Mouse (Mus musculus) limb, embryonic 14.5 days (tissue): ENCODE results near the gene Fastkd1. TPM values are rescaled to one million over a fixed set of nuclear protein-coding genes. Genes with fewer than 3 reads are reported as not detected.

Source experiments
- ATAC-seq: fragments of 200-750 bp; cut with Nextera tagmentation; 2 replicates; pipeline ENCODE4 v1.8.0; 2017; ENCODE audit warnings: low read depth, moderate number of reproducible peaks, moderate TSS enrichment; ENCODE audit not compliant: low FRiP score
- DNase-seq: peaks from one replicate; pipeline ENCODE4 v3.0.0-alpha.2; 2015; ENCODE audit warnings: low spot score
- H3K27ac ChIP-seq: fragments of 300-500 bp; sonication (generic); replicated peaks from 2 replicates; pipeline ENCODE4 v1.5.1; 2014; ENCODE audit warnings: low read depth, mild to moderate bottlenecking, low read length, moderate library complexity, mixed read lengths
- H3K27me3 ChIP-seq: fragments of 300-500 bp; sonication (generic); 2 replicates; pipeline ENCODE4 v1.6.1; 2014; ENCODE audit warnings: low read length, mixed read lengths; ENCODE audit not compliant: control insufficient read depth, insufficient read depth
- H3K36me3 ChIP-seq: fragments of 300-500 bp; sonication (generic); 2 replicates; pipeline ENCODE4 v1.6.1; 2014; ENCODE audit warnings: mild to moderate bottlenecking, low read length, moderate library complexity, mixed read lengths; ENCODE audit not compliant: control insufficient read depth, insufficient read depth
- H3K4me1 ChIP-seq: fragments of 300-500 bp; sonication (generic); 2 replicates; pipeline ENCODE4 v1.6.1; 2014; ENCODE audit warnings: antibody characterized with exemption, low read length, mixed read lengths; ENCODE audit not compliant: control insufficient read depth, insufficient read depth
- H3K4me2 ChIP-seq: fragments of 300-500 bp; sonication (generic); replicated peaks from 2 replicates; pipeline ENCODE4 v1.6.1; 2014; ENCODE audit warnings: low read depth, mild to moderate bottlenecking, low read length, moderate library complexity; ENCODE audit not compliant: severe bottlenecking
- H3K4me3 ChIP-seq: fragments of 300-500 bp; sonication (generic); replicated peaks from 2 replicates; pipeline ENCODE4 v1.5.1; 2014; ENCODE audit warnings: low read length
- H3K9ac ChIP-seq: fragments of 300-500 bp; sonication (generic); 2 replicates; pipeline ENCODE4 v1.6.1; 2014; ENCODE audit warnings: mild to moderate bottlenecking, low read depth, low read length, moderate library complexity; ENCODE audit not compliant: severe bottlenecking
- H3K9me3 ChIP-seq: fragments of 300-500 bp; sonication (generic); 2 replicates; pipeline ENCODE4 v1.6.1; 2016; ENCODE audit warnings: low read length; ENCODE audit not compliant: control insufficient read depth
- POLR2A ChIP-seq: fragments of 200-500 bp; IDR thresholded peaks from 2 replicates; pipeline ENCODE4 v1.8.0; 2012; ENCODE audit warnings: inconsistent platforms, mild to moderate bottlenecking, moderate library complexity, borderline replicate concordance; ENCODE audit not compliant: insufficient read depth, insufficient read length; ENCODE audit errors: extremely low read depth
- WGBS: fragments of 180-500 bp; shearing (Covaris S2); extraction: QIAGEN DNeasy Blood & Tissue Kit; methylation state at CpG from one replicate; pipeline ENCODE4 v1.1.7; 2014; 5-methylcytosine and 5-hydroxymethylcytosine counted together
- polyA plus RNA-seq, 2 experiments: library from polyadenylated mRNA; depleted of rRNA in 1 of 2; stranded (reverse) in 1 of 2; unstranded in 1 of 2; fragments of >200 nt; fragmentation: Nextera tagmentation in 1 of 2; extraction: Ambion mirVana in 1 of 2; gene quantifications; 2 replicates each; pipeline versions ENCODE4 v1.2.1 to v1.2.3; 2012 to 2014

Fastkd1 gene
- polyA plus RNA-seq, 2 experiments, result 12.3 to 13.0 TPM

DNA sequence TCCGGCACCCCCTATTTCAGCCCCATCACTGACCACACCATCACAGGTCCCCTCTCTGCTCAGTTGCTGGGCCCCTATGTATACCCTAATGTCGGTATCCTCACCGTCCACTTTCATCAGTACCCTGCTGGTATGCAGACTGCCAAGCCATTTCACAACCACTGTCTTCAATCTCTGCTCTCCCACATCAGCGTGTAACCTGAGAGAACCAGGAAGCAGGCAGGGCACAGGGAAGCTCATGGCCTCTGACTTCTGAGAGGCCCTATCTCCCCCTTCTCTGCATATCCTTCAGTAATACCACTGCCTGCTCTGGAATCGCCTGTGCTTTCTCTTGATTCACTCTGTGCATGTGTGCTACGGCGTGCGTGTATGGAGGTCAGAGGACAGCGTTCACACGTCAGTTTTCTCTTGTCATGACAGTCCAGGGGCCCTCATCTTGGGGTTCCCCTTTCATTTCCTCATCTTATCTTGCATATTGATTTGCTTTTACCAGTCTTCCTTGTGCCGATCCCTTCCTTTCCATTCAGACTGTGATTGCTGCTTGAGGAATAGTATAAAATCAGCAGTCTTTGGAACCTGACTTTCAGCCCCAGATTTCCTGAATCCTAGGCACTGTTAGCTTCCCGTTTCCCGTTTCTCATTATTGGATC is 49.4 kb downstream of the Fastkd1 start:
- TF ChIP-seq POLR2A, result no peak
- no peaks in the 10 kb centered on the region for H3K4me1 ChIP-seq
- no peak for ATAC-seq
- peaks cover 25% of the 10 kb centered on the region for H3K36me3 ChIP-seq
- no peak for DNase-seq
- H3K9me3 ChIP-seq, result no peaks in the 10 kb centered on the region
- H3K4me2 ChIP-seq, result no peak overlapping the region
- H3K27ac ChIP-seq, result no peak overlapping the region
- 78% methylated on average over 13 of the region's 13 CpGs for WGBS
- H3K4me3 ChIP-seq, result no peak overlapping the region
- H3K27me3 ChIP-seq, result no peaks in the 10 kb centered on the region
- no peak overlapping the region for H3K9ac ChIP-seq

DNA sequence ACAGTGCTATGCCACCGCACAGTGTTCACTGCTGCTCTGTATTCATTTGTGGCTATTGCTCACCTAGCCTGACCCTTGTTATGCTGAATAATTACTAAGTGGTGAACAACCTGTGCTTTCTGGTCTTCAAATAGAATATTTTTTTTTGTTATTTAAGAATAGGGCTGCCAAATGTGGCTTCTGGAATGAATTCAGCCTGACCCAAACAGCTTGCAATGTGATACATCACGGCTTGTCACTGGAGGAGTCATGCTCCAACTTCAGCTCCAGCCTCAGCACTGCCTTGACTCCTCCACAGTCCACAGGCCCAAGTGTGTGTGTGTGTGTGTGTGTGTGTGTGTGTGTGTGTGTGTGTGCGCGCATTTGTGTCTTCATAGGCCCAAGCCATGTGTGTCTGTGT is 54.0 kb downstream of the Fastkd1 start:
- H3K27ac ChIP-seq, result no peak overlapping the region
- no peaks in the 10 kb centered on the region for H3K4me1 ChIP-seq
- H3K4me3 ChIP-seq, result no peak overlapping the region
- no peak for TF ChIP-seq POLR2A
- 92% methylated on average over 4 of the region's 4 CpGs for WGBS
- DNase-seq (no peak), ATAC-seq (no peak; the same call in 1 of the 2 replicates)
- peaks cover 38% of the 10 kb centered on the region for H3K36me3 ChIP-seq
- no peak overlapping the region for H3K4me2 ChIP-seq
- H3K27me3 ChIP-seq, result no peaks in the 10 kb centered on the region
- no peak overlapping the region for H3K9ac ChIP-seq
- H3K9me3 ChIP-seq, result no peaks in the 10 kb centered on the region

DNA sequence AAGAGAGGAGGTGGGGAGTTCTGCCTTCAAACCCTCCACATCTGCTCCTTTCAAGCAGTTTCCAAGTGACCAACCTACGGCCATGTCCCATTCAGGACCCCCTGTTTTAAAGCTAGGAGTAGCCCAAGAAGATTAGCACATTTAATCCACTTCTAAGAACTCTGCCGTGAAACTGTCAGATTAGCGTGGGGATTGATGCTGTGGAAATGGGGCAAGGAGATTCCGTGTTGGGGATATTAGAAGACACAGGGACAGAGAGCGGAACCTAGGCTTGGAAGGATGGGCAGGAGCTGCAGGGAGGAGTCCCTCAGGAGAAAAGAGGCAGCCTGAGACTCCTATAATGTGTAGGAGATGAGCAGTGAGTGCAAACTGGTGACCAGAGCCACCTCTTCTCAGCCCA is 63.6 kb downstream of the Fastkd1 start:
- no peak for ATAC-seq
- Histone ChIP-seq H3K4me3 (no peak overlapping the region), H3K9ac (no peak overlapping the region), H3K4me2 (no peak overlapping the region), H3K27me3 (no peaks in the 10 kb centered on the region), H3K36me3 (peaks cover 7% of the 10 kb centered on the region; the same call in 1 of the 2 replicates), H3K4me1 (0 out of 2 replicates have a peak, but pooled peaks cover 4% of the 10 kb centered on the region), H3K27ac (no peak overlapping the region), H3K9me3 (no peaks in the 10 kb centered on the region)
- no peak for TF ChIP-seq POLR2A
- DNase-seq, result no peak
- WGBS, result 86% methylated on average over 5 of the region's 5 CpGs

DNA sequence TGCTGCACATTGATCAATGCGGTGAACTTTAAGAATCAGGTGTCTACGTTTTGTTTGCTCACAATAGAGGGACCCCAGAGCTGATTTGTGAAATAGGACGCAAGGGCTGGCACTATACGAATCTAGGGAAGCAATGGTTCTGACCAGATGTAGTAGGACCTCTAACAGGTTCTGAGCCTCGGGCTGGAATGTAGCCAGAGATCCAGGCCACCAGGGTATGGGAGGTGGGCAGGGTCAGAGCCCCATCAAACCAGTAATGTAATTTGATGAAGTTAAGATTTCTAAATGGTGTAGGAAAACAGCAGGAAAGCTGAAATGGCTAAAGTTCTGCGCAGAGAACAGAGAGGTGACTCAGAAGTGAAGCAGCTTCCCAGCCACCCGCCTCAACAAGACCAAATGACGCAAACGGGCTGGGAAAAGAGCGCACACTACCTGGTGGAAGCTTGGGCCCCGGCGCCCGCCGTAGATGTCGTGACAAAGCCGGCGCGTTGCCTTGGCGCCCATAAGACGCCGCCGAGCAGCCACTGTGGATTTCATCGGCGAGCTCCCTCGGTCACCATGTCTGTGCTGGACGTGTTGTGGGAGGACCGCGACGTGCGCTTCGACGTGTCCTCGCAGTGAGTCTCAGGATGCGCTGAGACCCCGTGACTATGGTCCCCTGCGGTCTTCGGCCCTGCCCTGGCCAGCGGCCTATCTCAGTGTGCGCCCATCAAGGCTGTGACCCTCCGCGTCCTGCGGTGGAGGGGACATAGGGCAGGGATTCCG is 66.4 kb downstream of the Fastkd1 start, which contains the start of gene Bbs5:
Gene Bbs5, plus strand, starts transcription at position 446 of the 765 bp plus-strand sequence.
- Histone ChIP-seq H3K9me3 (no peaks in the 10 kb centered on the region), H3K36me3 (no peaks in the 10 kb centered on the region), H3K27me3 (no peaks in the 10 kb centered on the region), H3K4me2 (peak within 1 kb of the TSS; percentile 68), H3K27ac (no peak within 1 kb of the TSS; the same call in 1 of the 2 replicates), H3K9ac (peak within 1 kb of the TSS; percentile 73), H3K4me3 (peak within 1 kb of the TSS; percentile 86), H3K4me1 (0 out of 2 replicates have a peak, but pooled peaks cover 4% of the 10 kb centered on the region)
- peak; percentile 94 for DNase-seq
- ATAC-seq, result peak; percentile 96
- 4% methylated on average over 37 of the region's 43 CpGs for WGBS
- 0 out of 2 replicates have a peak, but pooled peaks have one; percentile 41 for TF ChIP-seq POLR2A

DNA sequence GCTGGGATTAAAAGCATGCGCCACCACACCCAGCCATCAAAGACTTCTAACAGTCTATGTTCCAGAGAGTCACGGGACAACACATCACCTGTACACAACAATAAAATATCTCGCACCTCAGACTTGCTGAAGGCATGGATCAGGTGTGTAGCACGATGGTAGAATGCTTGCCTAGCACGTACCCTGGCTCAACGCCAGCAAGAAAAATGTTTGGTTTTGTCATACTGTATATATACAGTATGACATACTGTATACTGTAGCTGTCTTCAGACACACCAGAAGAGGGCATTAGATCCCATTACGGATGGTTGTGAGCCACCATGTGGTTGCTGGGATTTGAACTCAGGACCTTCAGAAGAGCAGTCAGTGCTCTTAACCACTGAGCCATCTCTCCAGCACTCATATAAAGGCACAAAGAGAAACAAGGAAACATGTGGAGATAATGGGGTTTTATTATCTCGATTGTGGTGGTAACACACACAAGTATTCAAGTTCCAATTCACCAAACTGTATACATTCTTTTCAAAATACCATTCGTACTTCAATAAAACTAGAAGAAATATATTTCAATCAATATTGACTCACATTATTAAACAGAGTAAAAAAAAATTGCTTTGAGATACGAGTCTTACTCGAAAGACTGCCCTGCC is 68.2 kb downstream of the Fastkd1 start:
- no peaks in the 10 kb centered on the region for H3K27me3 ChIP-seq
- no peak overlapping the region for H3K4me2 ChIP-seq
- no peaks in the 10 kb centered on the region for H3K9me3 ChIP-seq
- no peaks in the 10 kb centered on the region for H3K36me3 ChIP-seq
- no peak overlapping the region for H3K27ac ChIP-seq
- no peak overlapping the region for H3K9ac ChIP-seq
- 0 out of 2 replicates have a peak, but pooled peaks cover 4% of the 10 kb centered on the region for H3K4me1 ChIP-seq
- no peak for TF ChIP-seq POLR2A
- 90% methylated on average over 11 of the region's 11 CpGs for WGBS
- ATAC-seq, result no peak
- DNase-seq, result no peak
- no peak overlapping the region for H3K4me3 ChIP-seq
